ENCODE assay signal across 8 mouse cellular contexts in genomic region chr17:33493065-33493464, GRCm38 (mm10). TPM values are rescaled to one million over a fixed set of nuclear protein-coding genes. Genes with fewer than 3 reads are reported as not detected.
DNase-seq lines count a peak whose midpoint lies in the region; ATAC-seq and TF ChIP-seq lines count a peak whose summit lies in the region.

No protein-coding gene starts in this region.

- no peak for TF ChIP-seq EP300 in liver, embryonic 14.5 days (IDR thresholded peaks at IDR 0.05; ENCODE audit: low read depth)

- no peaks in the 10 kb centered on the region for H3K9me3 ChIP-seq in liver, embryonic 12.5 days (replicated peaks)
- no peaks in the 10 kb centered on the region for H3K9me3 ChIP-seq in liver, embryonic 14.5 days (ENCODE audit: control insufficient read depth, low read length)

- TF ChIP-seq POLR2A in liver, adult 2 months (IDR thresholded peaks at IDR 0.05; ENCODE audit: extremely low read depth, insufficient read depth, low read length): no peak

- H3K4me3 ChIP-seq in liver, adult 2 months (ENCODE audit: insufficient read depth, low read depth, low read length): no peak overlapping the region
- H3K4me3 ChIP-seq in liver, embryonic 12.5 days: no peak overlapping the region
- H3K4me3 ChIP-seq in liver, embryonic 14.5 days (ENCODE audit: insufficient read depth in 1 of 2, low read depth in 2 of 2, low read length in 2 of 2): no peak overlapping the region

- 80% methylated on average over 6 of the region's 6 CpGs for WGBS in liver, adult 2 months
- WGBS in liver, embryonic 12.5 days (ENCODE audit: insufficient replicate concordance): 60% methylated on average over 6 of the region's 6 CpGs
- 55% methylated on average over 6 of the region's 6 CpGs for WGBS in liver, embryonic 14.5 days (ENCODE audit: insufficient replicate concordance)

- peak; percentile 45 to 62 for DNase-seq in cerebellum, postnatal 14 days
- DNase-seq in cerebellum, postnatal 25 days: no peak
- DNase-seq in liver, adult 2 months (ENCODE audit: extremely low read depth, low read depth, low spot score): peak; percentile 14
- peak; percentile 9 for DNase-seq in embryo, embryonic 11.5 days (ENCODE audit: low read depth, low spot score)
- peak in 1 of 3 experiments; percentile 22 for DNase-seq in liver, embryonic 14.5 days (ENCODE audit: low read depth in 3 of 3, low spot score in 3 of 3)
- DNase-seq in spleen, postnatal 4 days (ENCODE audit: low spot score in 2 of 2): peak; percentile 37 to 74
- DNase-seq in cerebellum, adult 11 months: no peak

- H3K27me3 ChIP-seq in liver, adult 2 months (ENCODE audit: control insufficient read depth, insufficient read depth, low read length): no peaks in the 10 kb centered on the region
- no peaks in the 10 kb centered on the region; the same call in 1 of the 2 replicates for H3K27me3 ChIP-seq in liver, embryonic 12.5 days (replicated peaks)
- no peaks in the 10 kb centered on the region for H3K27me3 ChIP-seq in liver, embryonic 14.5 days (ENCODE audit: control insufficient read depth, insufficient read depth, low read length)

- ATAC-seq in liver, embryonic 12.5 days: no peak
- no peak for ATAC-seq in liver, embryonic 14.5 days (ENCODE audit: insufficient read depth)

- no peak overlapping the region for H3K4me2 ChIP-seq in liver, embryonic 12.5 days
- H3K4me2 ChIP-seq in liver, embryonic 14.5 days (ENCODE audit: low read depth): no peak overlapping the region

- no peak overlapping the region for H3K27ac ChIP-seq in liver, adult 2 months (replicated peaks; ENCODE audit: insufficient read depth, low read depth, low read length)
- no peak overlapping the region for H3K27ac ChIP-seq in liver, embryonic 12.5 days
- no peak overlapping the region for H3K27ac ChIP-seq in liver, embryonic 14.5 days

- no peaks in the 10 kb centered on the region for H3K79me2 ChIP-seq in liver, adult 2 months (ENCODE audit: control insufficient read depth, insufficient read depth, low read length)

- H3K9ac ChIP-seq in liver, adult 2 months (ENCODE audit: low read depth, low read length): no peak overlapping the region
- H3K9ac ChIP-seq in liver, embryonic 12.5 days: no peak overlapping the region
- H3K9ac ChIP-seq in liver, embryonic 14.5 days (replicated peaks): no peak overlapping the region

- peak; percentile 64; the same call in 1 of the 2 replicates for TF ChIP-seq CTCF in liver, adult 2 months (IDR thresholded peaks at IDR 0.05; ENCODE audit: low read depth, low read length)
- peak; percentile 90 for TF ChIP-seq CTCF in liver, embryonic 14.5 days (IDR thresholded peaks at IDR 0.05; ENCODE audit: low read depth)

- H3K4me1 ChIP-seq in liver, adult 2 months (ENCODE audit: control insufficient read depth, insufficient read depth, low read length): no peaks in the 10 kb centered on the region
- H3K4me1 ChIP-seq in liver, embryonic 12.5 days: peaks cover 12% of the 10 kb centered on the region
- H3K4me1 ChIP-seq in liver, embryonic 14.5 days (replicated peaks; ENCODE audit: control insufficient read depth in 2 of 2, insufficient read depth in 2 of 2, low read length in 1 of 2): peaks cover 0 to 10% of the 10 kb centered on the region in 2 experiments; a peak in 3 of 4 replicates

- H3K36me3 ChIP-seq in liver, adult 2 months (ENCODE audit: control insufficient read depth, insufficient read depth, low read length): no peaks in the 10 kb centered on the region
- H3K36me3 ChIP-seq in liver, embryonic 12.5 days: no peaks in the 10 kb centered on the region
- no peaks in the 10 kb centered on the region for H3K36me3 ChIP-seq in liver, embryonic 14.5 days (replicated peaks; ENCODE audit: control insufficient read depth, insufficient read depth, low read depth)

RNA-seq across cellular contexts. Expression of gene Adamts10, which starts 30.9 kb away (rescaled TPM):
- 6.5 and 7.0 TPM in 2 replicates for total RNA-seq in liver, adult 2 months (2014; rRNA removed)
- 6.6 and 8.6 TPM in 2 replicates for polyA plus RNA-seq in liver, adult 2 months (2012; rRNA removed)
- polyA plus RNA-seq in liver, embryonic 12.5 days (2016; fragmentation: Nextera tagmentation; extraction: Ambion mirVana): 12.3 and 13.7 TPM in 2 replicates
- 7.3 and 8.6 TPM in 2 replicates for polyA plus RNA-seq in liver, embryonic 14.5 days (2012; rRNA removed)
- polyA plus RNA-seq in liver, embryonic 14.5 days (2014; fragmentation: Nextera tagmentation; extraction: Ambion mirVana): 3.6 and 4.3 TPM in 2 replicates

Comparison
In these comparisons a context has a peak if more than half of its experiments do, and no peak if none do; other contexts are left out.
1. DNase-seq: peak in cerebellum, postnatal 14 days (2 of 2), liver, adult 2 months (single experiment), embryo, embryonic 11.5 days (single experiment) and spleen, postnatal 4 days (2 of 2); none in cerebellum, postnatal 25 days (0 of 2) and cerebellum, adult 11 months (single experiment).